Mouse (Mus musculus): ENCODE measurements at regions not wholly inside any gene's neighbourhood (a gene's known extent, or its start where the extent isn't known, plus 50 kb on each side); places are given as distances from the start of the nearest gene placed in this dataset.

DNA sequence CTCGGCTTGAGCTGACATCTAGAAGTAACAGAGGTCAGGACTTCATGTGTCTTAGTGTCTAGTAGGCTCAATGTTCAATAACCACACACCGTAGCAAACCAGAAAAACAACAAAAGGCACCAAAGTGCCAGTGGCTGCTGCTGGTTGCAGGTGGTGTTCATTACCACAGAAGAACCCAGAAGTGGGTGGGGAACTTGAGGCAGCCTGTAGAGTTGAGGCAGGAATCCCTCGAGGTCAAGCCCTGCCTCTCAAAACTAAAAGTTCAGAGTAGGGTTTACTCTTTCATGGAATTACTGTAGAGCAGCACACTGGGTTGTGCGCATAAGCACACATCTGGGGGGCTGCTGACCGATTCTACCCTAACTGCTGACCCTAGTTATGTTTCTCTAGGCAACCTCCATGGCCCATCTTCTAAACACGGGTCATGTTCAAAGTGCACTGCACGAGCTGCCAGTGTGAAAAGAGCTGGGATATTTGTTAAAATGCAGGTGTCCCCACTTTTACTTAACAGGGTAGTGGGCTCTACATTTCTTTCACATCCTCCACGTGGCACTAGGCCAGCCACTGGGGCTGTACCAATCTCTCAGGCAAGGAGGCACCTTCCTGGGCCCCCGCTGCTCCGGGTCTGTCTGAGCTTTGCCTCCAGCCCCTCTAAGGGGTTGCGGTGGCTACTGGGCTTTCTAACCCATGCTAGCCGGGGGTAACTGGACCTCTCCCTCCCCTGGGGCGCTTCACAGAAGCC, 69.6 kb downstream of the Zfp706 start:
- H3K4me1 ChIP-seq (ENCODE audit: control insufficient read depth, insufficient read depth, low read length): peaks cover 17% of the 10 kb centered on the region
- no peaks in the 10 kb centered on the region for H3K27me3 ChIP-seq (replicated peaks; ENCODE audit: control insufficient read depth, insufficient read depth, low read length)
- ATAC-seq (peak; percentile 42; the same call in 1 of the 2 replicates), DNase-seq (ENCODE audit: low spot score) (peak; percentile 63)
- peak overlapping the region; percentile 98 for H3K27ac ChIP-seq (ENCODE audit: low read depth, low read length)
- peak overlapping the region; percentile 89 for H3K4me2 ChIP-seq (ENCODE audit: low read length)
- H3K9ac ChIP-seq (ENCODE audit: low read length): peak overlapping the region; percentile 90
- no peaks in the 10 kb centered on the region for H3K36me3 ChIP-seq (ENCODE audit: control insufficient read depth, insufficient read depth, low read length)
- no peaks in the 10 kb centered on the region for H3K9me3 ChIP-seq (replicated peaks; ENCODE audit: control insufficient read depth, low read length)
- H3K4me3 ChIP-seq (ENCODE audit: low read depth, low read length): peak overlapping the region; percentile 45
- WGBS: 22% methylated on average over 13 of the region's 13 CpGs

DNA sequence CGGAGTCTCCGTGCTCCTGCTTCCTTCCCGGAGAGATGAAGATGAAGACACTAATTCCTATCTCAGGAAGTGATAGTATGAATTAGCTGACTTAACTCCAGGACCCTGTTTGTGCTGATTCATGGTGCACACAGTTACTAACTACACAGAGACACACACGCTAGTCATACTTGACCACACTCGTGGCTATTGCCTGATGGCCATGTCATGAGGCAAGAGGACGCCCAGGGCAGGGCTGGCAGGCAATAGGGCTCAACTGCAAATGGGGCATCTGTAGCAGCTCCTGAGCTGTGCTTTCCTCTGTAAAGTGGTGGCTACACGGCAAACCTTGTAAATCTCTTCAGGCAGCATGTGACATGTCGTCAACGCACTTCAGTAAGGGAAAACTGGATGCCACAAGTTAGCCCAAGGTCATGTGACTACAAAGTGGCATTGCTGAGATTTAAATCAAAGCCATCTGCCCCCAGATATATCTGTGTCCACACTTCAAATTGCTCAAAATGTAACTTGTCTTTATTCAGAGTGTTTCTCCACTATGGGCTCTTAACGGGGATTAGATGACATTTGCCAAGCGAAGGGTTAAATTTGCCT, 70.4 kb downstream of the Zfp706 start:
- DNase-seq (ENCODE audit: low spot score) (no peak), ATAC-seq (no peak)
- WGBS: 94% methylated on average over 11 of the region's 11 CpGs

DNA sequence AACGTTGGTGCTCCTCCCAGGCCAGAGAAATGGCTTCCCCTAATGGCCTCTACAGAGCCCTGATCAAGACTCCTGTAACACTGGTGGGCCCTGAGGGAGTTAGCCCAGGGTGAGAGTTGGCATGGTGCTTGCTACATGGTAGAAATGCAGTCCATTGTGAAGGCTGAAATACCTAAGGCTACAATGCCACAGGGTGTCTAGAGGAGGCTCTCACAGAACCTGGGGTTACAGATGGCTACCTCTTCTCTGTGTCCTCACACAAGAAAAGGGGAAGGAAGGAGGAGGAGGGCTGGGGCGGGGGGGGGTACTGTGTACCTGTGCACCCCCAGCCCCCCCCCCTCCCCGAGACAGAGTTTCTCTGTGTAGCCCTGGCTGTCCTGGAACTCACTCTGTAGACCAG, 72.8 kb downstream of the Zfp706 start:
- Histone ChIP-seq H3K4me3 (ENCODE audit: low read depth, low read length) (no peak overlapping the region), H3K9me3 (replicated peaks; ENCODE audit: control insufficient read depth, low read length) (no peaks in the 10 kb centered on the region), H3K4me2 (ENCODE audit: low read length) (no peak overlapping the region), H3K9ac (ENCODE audit: low read length) (no peak overlapping the region), H3K4me1 (ENCODE audit: control insufficient read depth, insufficient read depth, low read length) (peaks cover 7% of the 10 kb centered on the region; the same call in 1 of the 2 replicates), H3K27ac (ENCODE audit: low read depth, low read length) (no peak overlapping the region), H3K36me3 (ENCODE audit: control insufficient read depth, insufficient read depth, low read length) (no peaks in the 10 kb centered on the region), H3K27me3 (replicated peaks; ENCODE audit: control insufficient read depth, insufficient read depth, low read length) (no peaks in the 10 kb centered on the region)
- 57% methylated on average over 3 of the region's 3 CpGs for WGBS
- no peak for DNase-seq (ENCODE audit: low spot score)
- no peak for ATAC-seq

More for the DNA sequence above, 70.4 kb downstream of the Zfp706 start:
- Histone ChIP-seq H3K27me3 (replicated peaks; ENCODE audit: control insufficient read depth, insufficient read depth, low read length) (no peaks in the 10 kb centered on the region), H3K4me3 (ENCODE audit: low read depth, low read length) (no peak overlapping the region), H3K27ac (ENCODE audit: low read depth, low read length) (no peak overlapping the region), H3K9me3 (replicated peaks; ENCODE audit: control insufficient read depth, low read length) (no peaks in the 10 kb centered on the region), H3K4me1 (ENCODE audit: control insufficient read depth, insufficient read depth, low read length) (peaks cover 10% of the 10 kb centered on the region), H3K36me3 (ENCODE audit: control insufficient read depth, insufficient read depth, low read length) (no peaks in the 10 kb centered on the region), H3K4me2 (ENCODE audit: low read length) (no peak overlapping the region), H3K9ac (ENCODE audit: low read length) (no peak overlapping the region)

DNA sequence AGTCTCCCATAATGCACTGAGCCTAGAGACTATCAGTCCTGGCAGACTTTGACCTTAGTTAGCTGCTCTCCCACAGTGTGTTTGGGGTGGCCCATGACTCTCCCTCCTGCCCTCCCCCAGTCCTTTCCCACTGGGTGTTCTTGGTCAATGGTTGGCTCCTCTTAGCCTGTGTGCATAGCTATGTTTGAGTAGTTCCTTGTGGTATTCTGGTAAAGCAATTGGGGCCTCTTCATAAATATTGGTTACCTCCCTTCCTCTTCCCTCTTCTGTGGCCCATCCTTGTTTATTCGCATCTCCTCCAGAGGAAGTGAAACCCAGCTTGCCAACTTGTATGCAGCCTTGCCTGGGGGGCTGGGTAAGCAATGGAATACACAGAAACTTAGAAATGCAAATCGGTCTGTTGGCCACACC, 74.0 kb downstream of the Zfp706 start:
- no peak overlapping the region for H3K4me2 ChIP-seq (ENCODE audit: low read length)
- H3K9ac ChIP-seq (ENCODE audit: low read length): no peak overlapping the region
- DNase-seq (ENCODE audit: low spot score) (no peak), ATAC-seq (no peak)
- no peak overlapping the region for H3K4me3 ChIP-seq (ENCODE audit: low read depth, low read length)
- H3K4me1 ChIP-seq (ENCODE audit: control insufficient read depth, insufficient read depth, low read length): peaks cover 7% of the 10 kb centered on the region; the same call in 1 of the 2 replicates
- H3K27me3 ChIP-seq (replicated peaks; ENCODE audit: control insufficient read depth, insufficient read depth, low read length): no peaks in the 10 kb centered on the region
- no peak overlapping the region for H3K27ac ChIP-seq (ENCODE audit: low read depth, low read length)
- H3K36me3 ChIP-seq (ENCODE audit: control insufficient read depth, insufficient read depth, low read length): no peaks in the 10 kb centered on the region
- H3K9me3 ChIP-seq (replicated peaks; ENCODE audit: control insufficient read depth, low read length): no peaks in the 10 kb centered on the region
- WGBS: 93% methylated on average over 2 of the region's 2 CpGs

DNA sequence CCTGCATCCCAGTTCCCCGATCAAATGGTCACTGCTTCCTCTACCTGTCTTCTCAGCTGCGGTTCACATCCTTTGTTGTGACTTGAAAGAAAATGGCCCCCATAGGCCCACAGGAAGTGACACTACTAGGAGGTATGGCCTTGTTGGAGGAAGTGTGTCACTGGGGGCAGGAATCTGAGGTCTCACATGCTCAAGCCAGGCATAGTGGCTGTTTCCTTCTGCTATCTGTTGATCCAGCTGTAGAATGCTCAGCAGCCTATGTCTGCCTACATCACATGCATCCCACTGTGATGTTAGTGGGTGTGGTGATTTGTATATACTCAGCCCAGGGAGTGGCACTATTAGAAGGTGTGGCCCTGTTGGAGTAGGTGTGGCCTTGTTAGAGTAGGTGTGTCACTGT, 76.1 kb downstream of the Zfp706 start:
- H3K27ac ChIP-seq (ENCODE audit: low read depth, low read length): no peak overlapping the region
- H3K36me3 ChIP-seq (ENCODE audit: control insufficient read depth, insufficient read depth, low read length): no peaks in the 10 kb centered on the region
- no peak for DNase-seq (ENCODE audit: low spot score)
- no peak for ATAC-seq
- 93% methylated on average over 2 of the region's 2 CpGs for WGBS
- no peak overlapping the region for H3K9ac ChIP-seq (ENCODE audit: low read length)
- no peak overlapping the region for H3K4me3 ChIP-seq (ENCODE audit: low read depth, low read length)
- H3K4me2 ChIP-seq (ENCODE audit: low read length): no peak overlapping the region
- no peaks in the 10 kb centered on the region for H3K4me1 ChIP-seq (ENCODE audit: control insufficient read depth, insufficient read depth, low read length)
- no peaks in the 10 kb centered on the region for H3K9me3 ChIP-seq (replicated peaks; ENCODE audit: control insufficient read depth, low read length)
- H3K27me3 ChIP-seq (replicated peaks; ENCODE audit: control insufficient read depth, insufficient read depth, low read length): no peaks in the 10 kb centered on the region

DNA sequence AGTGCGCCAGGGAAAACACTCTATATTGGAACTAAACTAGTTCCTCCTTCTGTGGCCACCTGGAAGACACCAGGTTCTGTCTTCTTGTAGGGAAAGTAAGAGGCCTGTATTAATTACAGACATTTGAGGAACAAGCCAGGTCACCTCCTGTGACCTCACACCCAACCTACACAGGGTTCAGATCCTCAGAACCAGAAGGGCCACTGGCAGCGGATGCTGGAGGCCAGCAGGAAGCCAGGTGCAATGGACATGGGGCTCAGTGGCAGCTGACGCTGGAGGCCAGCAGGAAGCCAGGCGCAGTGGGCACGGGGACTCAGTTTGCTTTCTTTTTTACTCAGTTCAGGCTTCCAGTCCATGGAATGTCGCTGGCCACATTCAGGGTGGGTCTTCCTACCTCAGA, 77.1 kb downstream of the Zfp706 start:
- no peak for ATAC-seq
- Histone ChIP-seq H3K27me3 (replicated peaks; ENCODE audit: control insufficient read depth, insufficient read depth, low read length) (no peaks in the 10 kb centered on the region), H3K4me1 (ENCODE audit: control insufficient read depth, insufficient read depth, low read length) (no peaks in the 10 kb centered on the region), H3K27ac (ENCODE audit: low read depth, low read length) (no peak overlapping the region), H3K4me3 (ENCODE audit: low read depth, low read length) (no peak overlapping the region), H3K9me3 (replicated peaks; ENCODE audit: control insufficient read depth, low read length) (no peaks in the 10 kb centered on the region), H3K9ac (ENCODE audit: low read length) (no peak overlapping the region), H3K4me2 (ENCODE audit: low read length) (no peak overlapping the region), H3K36me3 (ENCODE audit: control insufficient read depth, insufficient read depth, low read length) (no peaks in the 10 kb centered on the region)
- no peak for DNase-seq (ENCODE audit: low spot score)
- 89% methylated on average over 6 of the region's 6 CpGs for WGBS

DNA sequence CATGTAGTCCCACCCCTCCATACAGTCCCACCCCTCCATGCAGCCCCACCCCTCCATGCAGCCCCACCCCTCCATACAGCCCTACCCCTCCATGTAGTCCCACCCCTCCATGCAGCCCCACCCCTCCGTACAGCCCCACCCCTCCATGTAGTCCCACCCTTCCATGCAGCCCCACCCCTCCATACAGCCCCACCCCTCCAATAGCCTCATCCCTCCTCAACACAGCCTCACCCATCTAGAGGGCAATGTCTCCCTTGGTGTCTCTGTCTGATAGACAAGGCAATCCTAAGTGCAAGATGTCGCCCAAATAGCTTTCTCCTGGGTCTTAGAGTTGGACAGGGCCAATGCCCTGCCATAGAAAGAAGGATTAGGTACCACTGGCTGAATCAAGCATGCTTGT, 77.8 kb downstream of the Zfp706 start:
- Histone ChIP-seq H3K9ac (ENCODE audit: low read length) (no peak overlapping the region), H3K4me3 (ENCODE audit: low read depth, low read length) (no peak overlapping the region)
- ATAC-seq: no peak

DNA sequence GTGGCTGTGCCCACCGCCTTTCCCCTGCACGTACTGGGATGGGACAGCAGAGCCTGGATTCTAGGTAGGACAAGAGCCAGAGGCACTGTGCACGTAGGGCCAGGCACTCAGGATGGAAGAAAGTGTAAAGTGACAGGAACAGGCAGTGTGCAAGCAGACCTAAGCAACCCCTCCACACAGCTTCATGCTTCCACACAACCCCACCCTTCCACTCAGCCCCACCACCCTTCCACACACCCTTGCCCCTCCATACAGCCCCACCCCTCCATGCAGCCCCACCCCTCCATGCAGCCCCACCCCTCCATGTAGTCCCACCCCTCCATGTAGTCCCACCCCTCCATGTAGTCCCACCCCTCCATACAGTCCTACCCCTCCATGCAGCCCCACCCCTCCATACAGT, 78.5 kb downstream of the Zfp706 start:
- no peak for DNase-seq (ENCODE audit: low spot score)
- no peak overlapping the region for H3K4me2 ChIP-seq (ENCODE audit: low read length)
- H3K36me3 ChIP-seq (ENCODE audit: control insufficient read depth, insufficient read depth, low read length): no peaks in the 10 kb centered on the region
- no peaks in the 10 kb centered on the region for H3K4me1 ChIP-seq (ENCODE audit: control insufficient read depth, insufficient read depth, low read length)
- no peak overlapping the region for H3K27ac ChIP-seq (ENCODE audit: low read depth, low read length)
- H3K9me3 ChIP-seq (replicated peaks; ENCODE audit: control insufficient read depth, low read length): no peaks in the 10 kb centered on the region
- no peak for ATAC-seq
- no peak overlapping the region for H3K4me3 ChIP-seq (ENCODE audit: low read depth, low read length)
- no peaks in the 10 kb centered on the region for H3K27me3 ChIP-seq (replicated peaks; ENCODE audit: control insufficient read depth, insufficient read depth, low read length)
- 79% methylated on average over 3 of the region's 3 CpGs for WGBS
- no peak overlapping the region for H3K9ac ChIP-seq (ENCODE audit: low read length)

More for the DNA sequence above, 77.8 kb downstream of the Zfp706 start:
- no peaks in the 10 kb centered on the region for H3K27me3 ChIP-seq (replicated peaks; ENCODE audit: control insufficient read depth, insufficient read depth, low read length)
- 80% methylated on average over 2 of the region's 2 CpGs for whole genome bisulfite sequencing
- H3K27ac ChIP-seq (ENCODE audit: low read depth, low read length): no peak overlapping the region
- no peaks in the 10 kb centered on the region for H3K4me1 ChIP-seq (ENCODE audit: control insufficient read depth, insufficient read depth, low read length)
- no peak for DNase-seq (ENCODE audit: low spot score)
- no peak overlapping the region for H3K4me2 ChIP-seq (ENCODE audit: low read length)
- H3K36me3 ChIP-seq (ENCODE audit: control insufficient read depth, insufficient read depth, low read length): no peaks in the 10 kb centered on the region
- no peaks in the 10 kb centered on the region for H3K9me3 ChIP-seq (replicated peaks; ENCODE audit: control insufficient read depth, low read length)

DNA sequence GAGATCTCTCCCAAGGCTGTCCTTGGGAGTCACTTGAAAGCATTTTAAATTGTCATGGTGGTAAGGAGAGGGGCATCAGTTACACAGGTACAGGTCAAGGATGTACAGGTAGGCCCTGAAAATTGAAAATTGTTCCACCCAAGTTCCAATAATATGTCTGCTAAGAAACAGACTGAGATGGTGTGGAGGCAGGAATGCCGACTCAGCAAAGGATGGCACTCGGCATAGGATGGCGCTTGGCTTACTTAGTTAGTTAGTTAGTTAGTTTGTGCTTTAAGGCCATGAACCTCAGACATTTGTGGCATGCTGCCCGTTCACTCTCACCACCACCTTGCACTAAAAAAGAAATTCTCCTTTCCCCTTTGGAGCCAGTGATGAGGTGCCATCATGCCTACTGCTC, 78.9 kb downstream of the Zfp706 start:
- H3K4me2 ChIP-seq (ENCODE audit: low read length): no peak overlapping the region
- ATAC-seq (no peak), DNase-seq (ENCODE audit: low spot score) (no peak)
- no peak overlapping the region for H3K9ac ChIP-seq (ENCODE audit: low read length)
- H3K9me3 ChIP-seq (replicated peaks; ENCODE audit: control insufficient read depth, low read length): no peaks in the 10 kb centered on the region
- H3K4me3 ChIP-seq (ENCODE audit: low read depth, low read length): no peak overlapping the region
- H3K36me3 ChIP-seq (ENCODE audit: control insufficient read depth, insufficient read depth, low read length): no peaks in the 10 kb centered on the region
- H3K27ac ChIP-seq (ENCODE audit: low read depth, low read length): no peak overlapping the region
- no peaks in the 10 kb centered on the region for H3K4me1 ChIP-seq (ENCODE audit: control insufficient read depth, insufficient read depth, low read length)
- 91% methylated on average over 4 of the region's 4 CpGs for WGBS
- no peaks in the 10 kb centered on the region for H3K27me3 ChIP-seq (replicated peaks; ENCODE audit: control insufficient read depth, insufficient read depth, low read length)
